Mouse (Mus musculus): ENCODE data around the gene Cep72.

DNA sequence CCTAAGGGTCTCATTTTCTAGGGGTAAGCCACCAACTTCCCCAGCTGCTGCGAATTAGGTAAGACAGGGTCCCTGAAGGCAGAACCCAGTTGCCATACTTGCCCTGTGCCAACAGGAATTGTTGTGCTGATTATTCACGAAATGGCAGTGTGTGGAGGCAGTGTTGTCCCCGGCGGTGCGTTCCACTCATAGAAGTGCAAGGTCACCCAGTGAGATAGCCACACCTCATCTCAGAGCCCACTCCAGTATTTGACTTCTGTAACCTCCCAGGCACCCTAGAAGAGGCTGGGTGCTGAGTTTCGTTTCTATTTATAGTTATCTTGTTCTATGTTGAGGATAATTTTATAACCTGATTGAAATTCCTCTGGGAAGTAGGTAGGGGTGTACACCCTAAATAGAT lies 36.8 kb upstream of the Cep72 start:
- no peak for TF ChIP-seq CTCF (IDR thresholded peaks at IDR 0.05; ENCODE audit: insufficient read depth, low read depth, low read length)
- no peak for TF ChIP-seq POLR2A (IDR thresholded peaks at IDR 0.05; ENCODE audit: insufficient read depth, low read depth, low read length)

All from olfactory bulb, adult 2 months (tissue).